Mouse (Mus musculus): Measurements from ENCODE around the gene Zfp408. TPM values are rescaled to one million over a fixed set of nuclear protein-coding genes. Genes with fewer than 3 reads are reported as not detected.
"Not testable (repeated sequence)": the region's sequence is repeated elsewhere in the genome, so short reads cannot be mapped to it uniquely, and the experiment has no call there.

Gene Zfp408
- total RNA-seq, 2 experiments from 2014 or later = 10.4 to 13.2 TPM

GRCm38 (mm10) chr2:91622356-91622755 lies 27.2 kb downstream of the Zfp408 start:
- no peak for DNase-seq (ENCODE audit: low spot score in 2 of 2)

DNA sequence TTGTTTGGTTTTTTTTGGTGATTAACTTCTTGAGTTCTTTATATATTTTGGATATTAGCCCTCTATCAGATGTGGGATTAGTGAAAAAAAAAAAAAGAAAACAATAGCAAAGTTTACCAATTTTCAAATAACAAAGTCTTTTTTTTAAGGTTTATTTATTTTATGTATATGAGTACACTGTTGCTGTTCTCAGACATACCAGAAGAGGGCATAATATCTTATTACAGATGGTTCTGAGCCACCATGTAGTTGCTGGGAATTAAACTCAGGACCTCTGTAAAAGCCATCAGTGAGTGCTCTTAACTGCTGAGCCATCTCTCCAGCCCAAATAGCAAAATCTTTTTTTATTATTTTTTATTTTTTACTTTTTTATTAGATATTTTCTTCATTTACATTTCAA lies 40.2 kb downstream of the Zfp408 start:
- DNase-seq (ENCODE audit: low spot score in 2 of 2) = not testable (repeated sequence)

DNA sequence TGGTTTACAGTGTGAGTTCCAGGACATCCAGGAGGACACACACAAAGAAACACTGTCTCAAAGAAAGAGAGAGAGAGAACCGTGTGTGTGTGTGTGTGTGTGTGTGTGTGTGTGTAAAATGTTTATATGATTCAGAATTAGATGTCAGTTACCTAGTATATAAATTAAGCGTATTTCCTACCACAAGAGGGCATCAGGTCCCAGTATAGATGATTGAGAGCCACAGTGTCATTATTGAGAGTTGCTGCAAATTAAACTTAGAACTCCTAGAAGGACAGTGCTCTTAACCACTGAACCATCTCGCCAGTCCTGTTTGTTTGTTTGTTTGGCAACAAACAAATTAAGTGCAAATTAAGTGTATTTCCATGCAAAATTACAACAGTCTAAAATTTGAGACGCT lies 47.2 kb downstream of the Zfp408 start:
- no peak for DNase-seq (ENCODE audit: low spot score in 2 of 2)

- no peak for DNase-seq (ENCODE audit: low spot score in 2 of 2)
These were observed 49.1 kb downstream of the Zfp408 start for GRCm38 (mm10) chr2:91600475-91600874.

Other genes starting within 250 kb of the Zfp408 start
- 10 to 100 TPM; 15.0 to 16.4 TPM for gene 1110051M20Rik, start 205.1 kb downstream of the Zfp408 start, total RNA-seq (2021)
- gene Lrp4, start 192.3 kb downstream of the Zfp408 start, total RNA-seq (2021) = 1 to 10 TPM; 4.8 TPM
- 10 to 100 TPM; 32.6 to 35.1 TPM for gene Ckap5, start 123.0 kb downstream of the Zfp408 start, total RNA-seq (2021)
- under 1 TPM in 1 of 2 experiments, not detected in 1; 0.50 TPM for gene F2, start 13.4 kb downstream of the Zfp408 start, total RNA-seq (2021)
- gene Arhgap1, start 69 bp upstream of the Zfp408 start, total RNA-seq (2021) = 10 to 100 TPM; 53.3 to 58.3 TPM
- 10 to 100 TPM; 33.5 to 64.5 TPM for gene Atg13, start 60.8 kb upstream of the Zfp408 start, total RNA-seq (2021)
- 1 to 10 TPM; 6.3 to 8.6 TPM for gene Harbi1, start 61.1 kb upstream of the Zfp408 start, total RNA-seq (2021)
- gene Ambra1, start 80.3 kb upstream of the Zfp408 start, total RNA-seq (2021) = 10 to 100 TPM; 32.1 to 34.2 TPM

Data from adrenal gland, adult 18-20 months (tissue).